8 mouse cellular contexts compared by ENCODE assay signal in the genomic region with DNA sequence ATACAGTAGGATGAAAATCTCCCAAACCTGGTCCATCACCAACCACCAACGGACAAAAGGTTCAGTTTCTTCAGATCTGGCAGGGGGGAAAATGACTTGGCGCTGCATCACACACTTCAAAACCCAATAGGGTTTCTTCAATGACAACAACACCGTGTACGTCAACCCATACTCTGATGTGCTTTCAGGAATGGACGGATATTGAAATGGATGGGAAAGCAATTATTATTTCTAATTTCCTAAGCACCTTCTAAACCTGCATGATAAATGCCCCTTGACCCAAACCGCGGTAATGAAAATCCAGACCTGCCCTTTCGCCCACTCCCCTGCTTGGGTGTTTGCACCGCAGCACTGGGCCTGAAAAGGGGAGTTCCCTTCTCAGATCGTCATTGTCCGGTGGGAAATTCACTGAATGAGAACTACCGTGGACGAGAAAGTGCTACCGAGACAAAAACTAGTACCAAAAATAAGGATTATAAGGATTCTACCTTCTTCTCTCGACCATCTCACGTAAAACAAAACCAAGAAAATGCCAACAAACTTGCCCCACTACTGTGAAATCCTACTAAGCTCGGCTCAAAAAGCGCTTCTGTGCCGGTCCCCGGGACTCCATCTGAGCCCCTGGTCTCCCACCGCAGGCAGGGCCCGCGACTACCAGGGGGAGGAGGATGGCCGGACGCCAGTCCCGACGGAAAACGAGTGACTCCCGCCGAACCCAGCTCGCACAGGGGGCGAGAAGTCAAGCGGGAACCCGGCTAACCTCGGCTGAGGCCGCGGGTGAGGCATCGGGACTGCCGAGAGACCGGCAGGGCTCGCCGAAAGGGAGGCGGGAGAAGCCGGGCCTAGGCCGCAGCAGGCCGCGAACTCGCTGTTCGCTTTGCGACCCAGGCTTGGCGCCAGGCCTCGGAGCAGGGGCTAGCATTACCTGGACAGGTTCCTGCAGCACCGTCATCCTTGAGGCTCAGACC. TPM values are rescaled to one million over a fixed set of nuclear protein-coding genes. Genes with fewer than 3 reads are reported as not detected.
A peak's percentile ranks its signal among the peaks of the same experiment; 100 is the strongest.
DNase-seq lines count a peak whose midpoint lies in the region; ATAC-seq and TF ChIP-seq lines count a peak whose summit lies in the region.

No protein-coding gene starts in this region.

- H3K4me2 ChIP-seq in kidney, embryonic 15.5 days = peak overlapping the region; percentile 61

- DNase-seq in ovary, postnatal 10 days (ENCODE audit: low spot score) = peak; percentile 7
- no peak for DNase-seq in ovary, adult 18-20 months (ENCODE audit: low spot score)
- DNase-seq in heart, embryonic 10.5 days (ENCODE audit: low spot score) = no peak
- DNase-seq in lung, postnatal 10 days = peak; percentile 89
- peak; percentile 69 for DNase-seq in ovary, postnatal 14 days (ENCODE audit: low spot score)
- no peak for DNase-seq in Muller cell, postnatal 12 days (ENCODE audit: inconsistent ontology term)

- WGBS in heart, embryonic 10.5 days = under 1% methylated on average over 53 of the region's 53 CpGs
- under 1% methylated on average over 53 of the region's 53 CpGs for WGBS in kidney, embryonic 15.5 days

- 0 out of 2 replicates have a peak, but pooled peaks cover 3% of the 10 kb centered on the region for H3K27me3 ChIP-seq in heart, embryonic 10.5 days (ENCODE audit: insufficient read depth, poor library complexity, severe bottlenecking)
- H3K27me3 ChIP-seq in kidney, embryonic 15.5 days = no peaks in the 10 kb centered on the region

- peak; percentile 85 for ATAC-seq in kidney, embryonic 15.5 days (replicated peaks; ENCODE audit: low FRiP score)

- peaks cover 5% of the 10 kb centered on the region for H3K4me1 ChIP-seq in cortical plate, adult 2 months (ENCODE audit: control insufficient read depth, insufficient read depth, low read length)
- H3K4me1 ChIP-seq in heart, embryonic 10.5 days = peaks cover 31% of the 10 kb centered on the region
- H3K4me1 ChIP-seq in kidney, embryonic 15.5 days = peaks cover 10% of the 10 kb centered on the region; the same call in 1 of the 2 replicates

- peak overlapping the region; percentile 76 for H3K4me3 ChIP-seq in cortical plate, adult 2 months (ENCODE audit: insufficient read depth, low read length)
- H3K4me3 ChIP-seq in heart, embryonic 10.5 days = peak overlapping the region; percentile 84
- H3K4me3 ChIP-seq in kidney, embryonic 15.5 days (replicated peaks) = peak overlapping the region; percentile 72

- peaks cover 12% of the 10 kb centered on the region; the same call in 1 of the 2 replicates for H3K36me3 ChIP-seq in heart, embryonic 10.5 days
- H3K36me3 ChIP-seq in kidney, embryonic 15.5 days = no peaks in the 10 kb centered on the region; the same call in 1 of the 2 replicates

- H3K9ac ChIP-seq in kidney, embryonic 15.5 days = peak overlapping the region; percentile 97

- H3K27ac ChIP-seq in cortical plate, adult 2 months (ENCODE audit: insufficient read depth, low read length) = peak overlapping the region; percentile 93
- H3K27ac ChIP-seq in heart, embryonic 10.5 days = peak overlapping the region; percentile 97
- H3K27ac ChIP-seq in kidney, embryonic 15.5 days = peak overlapping the region; percentile 85

- TF ChIP-seq POLR2A in cortical plate, adult 2 months (IDR thresholded peaks at IDR 0.05; ENCODE audit: extremely low read depth, insufficient read depth, low read length) = no peak

- no peaks in the 10 kb centered on the region for H3K9me3 ChIP-seq in heart, embryonic 10.5 days
- H3K9me3 ChIP-seq in kidney, embryonic 15.5 days (replicated peaks) = no peaks in the 10 kb centered on the region

- no peak for TF ChIP-seq CTCF in cortical plate, adult 2 months (IDR thresholded peaks at IDR 0.05; ENCODE audit: extremely low read depth, insufficient read depth, low read length)

RNA-seq across cellular contexts. Expression of a gene that starts 0.7 kb away (rescaled TPM):
- 22.2 and 23.8 TPM in 2 replicates for polyA plus RNA-seq in cortical plate, adult 2 months (2012; rRNA removed)
- 39.0 and 39.8 TPM in 2 replicates for polyA plus RNA-seq in heart, embryonic 10.5 days (2016; fragmentation: Nextera tagmentation; extraction: Ambion mirVana)
- 38.2 and 43.3 TPM in 2 replicates for polyA plus RNA-seq in kidney, embryonic 15.5 days (2015; fragmentation: Nextera tagmentation; extraction: Ambion mirVana)

RNA-seq across cellular contexts. Expression of a gene that starts 0.7 kb away (rescaled TPM):
- polyA plus RNA-seq in cortical plate, adult 2 months (2012; rRNA removed) = 70.4 and 74.0 TPM in 2 replicates
- 1,777 and 2,791 TPM in 2 replicates for polyA plus RNA-seq in heart, embryonic 10.5 days (2016; fragmentation: Nextera tagmentation; extraction: Ambion mirVana)
- polyA plus RNA-seq in kidney, embryonic 15.5 days (2015; fragmentation: Nextera tagmentation; extraction: Ambion mirVana) = 16.9 and 29.9 TPM in 2 replicates

RNA-seq across cellular contexts. Expression of a gene that starts 58.1 kb away (rescaled TPM):
- polyA plus RNA-seq in cortical plate, adult 2 months (2012; rRNA removed) = 2.4 and 2.5 TPM in 2 replicates
- polyA plus RNA-seq in heart, embryonic 10.5 days (2016; fragmentation: Nextera tagmentation; extraction: Ambion mirVana) = 9.1 and 9.9 TPM in 2 replicates
- 3.4 and 3.6 TPM in 2 replicates for polyA plus RNA-seq in kidney, embryonic 15.5 days (2015; fragmentation: Nextera tagmentation; extraction: Ambion mirVana)

Comparison
In these comparisons a context has a peak if more than half of its experiments do, and no peak if none do; other contexts are left out.
1. DNase-seq: peak in ovary, postnatal 10 days (single experiment), lung, postnatal 10 days (single experiment) and ovary, postnatal 14 days (single experiment); none in ovary, adult 18-20 months (single experiment), heart, embryonic 10.5 days (single experiment) and Muller cell, postnatal 12 days (single experiment).
2. RNA of a gene that starts 0.7 kb away (polyA plus RNA-seq): 1,777 to 2,791 TPM in heart, embryonic 10.5 days; 70.4 to 74.0 TPM in cortical plate, adult 2 months and 16.9 to 29.9 TPM in kidney, embryonic 15.5 days; every median in the first group is over 10 times any median in the second.
3. Peak in every context shown above with its lines, with median percentiles within 50 percentile points of each other: H3K27ac ChIP-seq and H3K4me3 ChIP-seq.